Mouse (Mus musculus) midbrain, embryonic 12.5 days (tissue): ENCODE results near the gene Ctla4. TPM values are rescaled to one million over a fixed set of nuclear protein-coding genes. Genes with fewer than 3 reads are reported as not detected.

Source experiments
- ATAC-seq: fragments of 200-750 bp; cut with Nextera tagmentation; 2 replicates; pipeline ENCODE4 v1.8.0; 2017; ENCODE audit warnings: low read depth, moderate TSS enrichment, moderate library complexity; ENCODE audit not compliant: low FRiP score
- H3K27ac ChIP-seq: fragments of 300-500 bp; sonication (generic); replicated peaks from 2 replicates; pipeline ENCODE4 v1.5.1; 2016; ENCODE audit warnings: mild to moderate bottlenecking
- H3K27me3 ChIP-seq: fragments of 300-500 bp; sonication (generic); 2 replicates; pipeline ENCODE4 v1.6.1; 2016; ENCODE audit warnings: mild to moderate bottlenecking
- H3K36me3 ChIP-seq: fragments of 300-500 bp; sonication (generic); 2 replicates; pipeline ENCODE4 v1.6.1; 2016
- H3K4me1 ChIP-seq: fragments of 300-500 bp; sonication (generic); 2 replicates; pipeline ENCODE4 v1.6.1; 2016
- H3K4me2 ChIP-seq: fragments of 300-500 bp; sonication (generic); replicated peaks from 2 replicates; pipeline ENCODE4 v1.6.1; 2016; ENCODE audit warnings: mild to moderate bottlenecking, moderate library complexity
- H3K4me3 ChIP-seq: fragments of 300-500 bp; sonication (generic); 2 replicates; pipeline ENCODE4 v1.5.1; 2016; ENCODE audit warnings: mild to moderate bottlenecking
- H3K9ac ChIP-seq: fragments of 300-500 bp; sonication (generic); replicated peaks from 2 replicates; pipeline ENCODE4 v1.6.1; 2016; ENCODE audit warnings: mild to moderate bottlenecking, moderate library complexity
- H3K9me3 ChIP-seq: fragments of 300-500 bp; sonication (generic); 2 replicates; pipeline ENCODE4 v1.6.1; 2016; ENCODE audit warnings: mild to moderate bottlenecking
- WGBS: fragments of 180-500 bp; shearing (Covaris S2); methylation state at CpG from one replicate; pipeline ENCODE4 v1.1.7; 2016; 5-methylcytosine and 5-hydroxymethylcytosine counted together
- polyA plus RNA-seq: library from polyadenylated mRNA; unstranded; fragments of >200 nt; fragmentation: Nextera tagmentation; extraction: Ambion mirVana; gene quantifications from 2 replicates; pipeline ENCODE4 v1.2.1, GENCODE M21; 2016

Gene Ctla4
- polyA plus RNA-seq, 1 experiment from 2014 or later, result not detected

DNA sequence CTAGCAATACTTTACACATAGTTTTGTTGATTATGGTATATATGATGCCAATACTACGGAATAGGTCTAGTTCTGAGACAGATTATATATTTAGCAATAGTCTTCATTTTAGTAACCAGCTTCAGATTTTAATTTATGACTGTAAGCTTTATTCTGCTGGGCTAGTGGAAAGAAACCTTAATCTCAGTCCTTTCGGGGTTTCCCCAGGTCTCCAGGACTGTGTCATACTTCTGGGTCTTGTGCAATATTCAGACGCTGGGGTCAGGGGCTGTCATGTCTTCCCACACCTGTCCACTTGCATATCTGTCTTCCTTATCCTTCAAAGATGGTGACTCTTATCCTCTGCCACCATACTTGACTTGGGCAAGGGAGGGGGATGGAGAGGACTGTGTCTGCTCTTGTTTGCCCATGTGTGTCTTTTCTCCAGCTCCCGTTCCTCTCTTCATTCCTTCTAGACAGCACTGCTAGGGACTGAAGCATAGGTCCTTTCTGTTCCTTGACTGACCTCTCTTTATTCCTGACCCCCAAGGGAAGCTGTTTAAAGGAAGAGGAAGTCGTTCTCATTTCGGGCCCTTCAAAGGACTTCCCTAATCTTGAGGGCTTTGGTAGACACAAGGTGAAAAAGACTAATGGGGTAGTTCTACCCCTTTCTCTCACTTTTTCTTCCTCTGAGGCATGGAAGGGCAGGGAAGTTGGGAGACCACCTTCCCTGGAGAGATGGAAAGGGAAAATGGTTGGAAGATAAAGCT is 50.3 kb downstream of the Ctla4 start:
- Histone ChIP-seq H3K4me2 (no peak overlapping the region), H3K36me3 (no peaks in the 10 kb centered on the region), H3K27ac (no peak overlapping the region), H3K4me1 (0 out of 2 replicates have a peak, but pooled peaks cover 3% of the 10 kb centered on the region), H3K27me3 (no peaks in the 10 kb centered on the region), H3K9me3 (no peaks in the 10 kb centered on the region), H3K9ac (no peak overlapping the region), H3K4me3 (no peak overlapping the region)
- 83% methylated on average over 6 of the region's 6 CpGs for WGBS
- no peak for ATAC-seq

DNA sequence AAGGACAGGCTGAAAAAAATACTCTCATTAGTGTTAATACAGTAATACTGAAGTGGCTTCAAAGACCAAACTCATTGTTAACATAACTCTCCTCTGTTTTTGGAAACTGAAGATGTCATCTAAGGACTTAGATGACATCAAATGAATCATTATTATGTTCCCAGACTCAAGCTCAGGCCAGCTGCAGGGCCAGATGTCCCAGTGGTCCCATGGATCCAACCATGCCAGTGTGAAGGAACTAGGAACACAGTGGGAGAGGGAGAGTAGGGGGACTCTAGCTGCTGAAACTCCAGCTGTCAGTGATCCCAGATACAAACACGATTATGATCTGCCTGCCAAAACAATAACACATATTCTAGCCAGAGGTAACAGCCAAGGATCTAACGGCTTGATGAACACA is 51.5 kb downstream of the Ctla4 start:
- 85% methylated on average over 2 of the region's 2 CpGs for WGBS
- 0 out of 2 replicates have a peak, but pooled peaks cover 3% of the 10 kb centered on the region for H3K4me1 ChIP-seq
- H3K27me3 ChIP-seq, result no peaks in the 10 kb centered on the region
- H3K4me3 ChIP-seq, result no peak overlapping the region
- H3K27ac ChIP-seq, result no peak overlapping the region
- no peak for ATAC-seq
- no peaks in the 10 kb centered on the region for H3K9me3 ChIP-seq
- H3K9ac ChIP-seq, result no peak overlapping the region
- H3K36me3 ChIP-seq, result no peaks in the 10 kb centered on the region
- H3K4me2 ChIP-seq, result no peak overlapping the region

DNA sequence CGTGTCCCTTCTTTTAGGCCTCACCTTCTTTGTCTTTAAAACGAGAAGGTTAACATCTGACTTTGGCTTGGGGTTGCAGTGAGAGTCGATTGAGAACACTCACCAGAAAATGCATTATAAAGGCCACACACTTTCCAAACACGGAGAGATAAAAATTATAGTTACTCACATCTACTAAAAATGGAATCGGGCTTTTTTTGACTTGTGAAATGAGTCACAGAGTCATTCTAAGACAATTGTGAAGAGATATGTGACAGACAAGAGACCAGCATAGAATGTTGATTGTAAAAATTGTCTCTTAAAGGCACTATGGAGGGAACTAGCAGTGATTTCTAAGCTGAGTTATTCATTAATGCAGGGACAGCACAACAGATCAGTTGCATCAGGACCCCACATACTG is 52.2 kb downstream of the Ctla4 start:
- 83% methylated on average over 5 of the region's 5 CpGs for WGBS

DNA sequence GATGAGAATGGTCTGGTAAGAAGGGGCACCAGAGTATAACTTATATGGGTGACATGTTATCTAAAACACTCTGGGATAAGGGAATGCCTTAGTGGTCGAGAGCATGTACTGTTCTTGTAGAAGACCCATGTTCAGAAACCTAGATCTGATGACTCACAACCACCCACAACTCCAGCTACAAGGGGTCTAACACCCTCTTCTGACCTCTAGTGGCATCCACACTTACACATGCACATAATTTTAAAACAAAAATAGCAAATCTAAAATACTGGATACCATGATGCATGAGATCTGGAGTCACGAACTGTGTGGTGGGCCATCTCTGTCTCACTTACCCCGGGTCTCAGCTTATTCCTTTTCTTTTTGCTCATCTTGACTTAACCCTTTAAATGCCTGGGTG is 53.2 kb downstream of the Ctla4 start:
- ATAC-seq, result no peak
- no peaks in the 10 kb centered on the region for H3K9me3 ChIP-seq
- no peak overlapping the region for H3K27ac ChIP-seq
- no peaks in the 10 kb centered on the region for H3K36me3 ChIP-seq
- H3K27me3 ChIP-seq, result no peaks in the 10 kb centered on the region
- H3K4me2 ChIP-seq, result no peak overlapping the region
- H3K9ac ChIP-seq, result no peak overlapping the region
- H3K4me3 ChIP-seq, result no peak overlapping the region
- 0 out of 2 replicates have a peak, but pooled peaks cover 3% of the 10 kb centered on the region for H3K4me1 ChIP-seq
- WGBS, result 80% methylated on average over 3 of the region's 3 CpGs

More for the DNA sequence above, 52.2 kb downstream of the Ctla4 start:
- H3K4me1 ChIP-seq, result 0 out of 2 replicates have a peak, but pooled peaks cover 3% of the 10 kb centered on the region
- no peaks in the 10 kb centered on the region for H3K27me3 ChIP-seq
- H3K4me2 ChIP-seq, result no peak overlapping the region
- no peaks in the 10 kb centered on the region for H3K36me3 ChIP-seq
- no peak overlapping the region for H3K27ac ChIP-seq
- no peak overlapping the region for H3K9ac ChIP-seq
- no peak overlapping the region for H3K4me3 ChIP-seq
- no peak for ATAC-seq
- H3K9me3 ChIP-seq, result no peaks in the 10 kb centered on the region

DNA sequence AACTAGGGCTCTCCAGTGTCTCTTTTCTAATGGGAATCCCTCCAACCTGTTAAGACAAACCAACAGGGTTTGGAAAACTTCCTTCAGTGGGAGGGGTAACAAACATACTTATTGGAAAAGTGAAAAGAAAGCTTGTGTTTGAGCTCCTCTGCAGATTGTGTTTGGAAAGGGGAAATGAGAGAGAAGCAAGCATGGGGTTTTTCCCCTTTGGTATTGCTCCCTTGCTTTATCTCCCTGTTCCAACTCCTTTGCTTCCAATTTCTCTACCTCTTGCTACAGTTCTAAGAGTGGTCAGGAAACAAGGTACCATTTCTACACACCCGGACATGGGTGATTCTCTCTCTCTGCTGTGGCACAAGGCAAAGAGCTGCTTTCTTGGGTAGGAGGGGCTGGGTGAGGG is 53.8 kb downstream of the Ctla4 start:
- 0 out of 2 replicates have a peak, but pooled peaks cover 3% of the 10 kb centered on the region for H3K4me1 ChIP-seq
- H3K4me3 ChIP-seq, result no peak overlapping the region
- H3K4me2 ChIP-seq, result no peak overlapping the region
- WGBS, result 94% methylated on average over 1 of the region's 1 CpGs
- H3K9me3 ChIP-seq, result no peaks in the 10 kb centered on the region
- ATAC-seq, result no peak
- H3K36me3 ChIP-seq, result no peaks in the 10 kb centered on the region
- no peak overlapping the region for H3K9ac ChIP-seq
- no peaks in the 10 kb centered on the region for H3K27me3 ChIP-seq
- no peak overlapping the region for H3K27ac ChIP-seq

DNA sequence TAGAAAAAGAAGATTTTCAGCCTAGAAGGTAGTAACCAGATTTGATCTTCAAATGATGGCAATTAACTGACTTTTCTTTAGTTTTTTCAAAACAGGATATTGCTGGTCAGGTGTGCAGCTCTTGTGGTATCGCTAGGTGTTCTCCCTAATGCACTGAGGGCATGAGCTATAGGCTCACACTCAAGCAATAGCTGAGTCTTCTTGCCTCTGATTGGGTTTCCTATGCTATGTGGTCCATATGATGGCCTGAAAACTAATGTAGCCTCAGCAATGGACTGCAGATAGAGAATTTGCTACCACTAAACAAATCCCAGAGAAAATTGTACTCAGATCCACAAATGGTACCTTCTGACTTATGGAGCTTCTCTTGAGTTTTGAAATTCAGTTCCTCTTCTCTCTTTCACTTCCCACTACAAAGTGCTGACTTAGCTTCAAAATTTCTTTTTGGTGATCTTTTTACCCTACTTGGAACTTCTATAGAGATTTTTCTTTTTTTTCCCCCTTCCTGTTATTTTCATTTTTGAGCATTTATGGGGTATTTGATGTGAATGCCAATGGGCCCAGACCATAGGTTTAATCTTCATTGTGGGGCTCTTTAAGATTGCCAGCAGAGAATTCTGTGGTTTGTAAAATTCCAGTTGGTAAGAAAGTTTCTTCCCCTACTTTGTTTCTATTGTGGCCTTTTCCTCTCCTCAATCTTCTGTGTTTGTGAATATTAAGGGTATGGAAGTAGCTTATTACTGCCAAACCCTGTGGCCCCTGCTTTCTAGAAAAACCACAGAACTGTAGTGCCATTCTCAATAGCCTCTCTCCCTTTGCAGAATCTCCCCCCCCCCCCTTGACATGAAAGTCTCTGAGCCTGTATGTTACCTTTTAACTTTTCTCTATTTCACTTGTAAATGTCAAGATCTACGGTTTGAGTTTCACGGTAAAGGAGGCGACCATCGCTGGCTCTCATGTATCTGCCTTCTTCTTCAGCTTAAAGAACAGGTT is 54.6 kb downstream of the Ctla4 start:
- no peaks in the 10 kb centered on the region for H3K27me3 ChIP-seq
- no peak overlapping the region for H3K27ac ChIP-seq
- 95% methylated on average over 5 of the region's 5 CpGs for WGBS
- no peak for ATAC-seq
- H3K4me1 ChIP-seq, result no peaks in the 10 kb centered on the region
- H3K9me3 ChIP-seq, result no peaks in the 10 kb centered on the region
- no peak overlapping the region for H3K9ac ChIP-seq
- no peak overlapping the region for H3K4me3 ChIP-seq
- no peaks in the 10 kb centered on the region for H3K36me3 ChIP-seq
- H3K4me2 ChIP-seq, result no peak overlapping the region

DNA sequence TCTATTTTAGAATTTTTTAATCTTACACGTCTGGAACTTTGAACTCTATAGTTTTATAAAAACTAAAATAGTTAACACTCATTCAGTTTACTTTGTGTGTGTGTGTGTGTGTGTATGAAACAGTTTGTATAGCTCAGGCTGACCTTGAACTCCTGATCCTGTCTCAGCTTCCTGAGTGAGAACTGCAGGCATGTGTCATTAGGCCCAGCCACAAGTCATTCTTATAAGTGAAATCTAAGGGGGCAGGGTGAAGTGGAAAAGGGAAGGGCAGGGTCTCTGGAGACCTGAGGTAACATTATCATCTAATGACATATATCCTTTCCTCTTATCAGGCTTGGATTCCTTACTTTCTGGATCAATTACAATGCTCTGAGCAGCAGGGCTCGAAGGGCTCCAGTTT is 56.1 kb downstream of the Ctla4 start:
- no peak for ATAC-seq

DNA sequence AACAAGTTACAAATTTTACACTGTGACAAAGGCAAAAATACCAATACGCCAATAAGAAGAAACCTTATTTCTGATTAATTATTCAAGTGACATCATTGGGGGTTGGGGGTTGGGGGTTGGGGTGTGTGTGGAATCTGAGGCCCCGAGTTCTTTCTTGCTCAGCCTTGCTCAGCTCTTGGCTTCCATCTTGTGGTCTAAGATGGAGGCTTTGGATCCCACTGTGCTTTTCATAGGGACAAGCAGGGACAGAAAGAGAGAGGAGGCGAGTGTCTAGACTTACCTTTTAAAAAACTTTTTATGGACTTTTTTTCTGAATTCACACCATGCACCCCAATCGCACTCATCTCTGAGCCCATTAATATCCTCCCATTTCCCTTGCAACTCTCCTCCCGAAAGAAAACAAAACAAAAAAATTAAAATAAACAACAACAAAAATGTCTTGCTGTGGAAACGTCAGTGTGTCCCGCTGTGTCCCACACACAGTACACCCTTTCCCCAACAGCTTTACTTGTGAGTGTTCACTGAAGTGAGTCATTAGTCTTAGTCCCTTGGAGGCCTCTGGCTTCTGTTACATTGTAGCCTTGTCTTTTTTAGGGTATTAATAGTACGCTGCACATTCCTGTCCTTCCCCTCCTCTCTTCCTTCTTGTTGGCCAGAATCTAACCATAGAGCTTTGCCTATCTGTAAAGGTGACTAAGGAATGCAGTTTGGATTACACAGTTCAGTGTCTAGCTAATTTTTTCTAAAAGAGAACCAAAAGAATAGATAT is 59.0 kb downstream of the Ctla4 start:
- 86% methylated on average over 8 of the region's 8 CpGs for WGBS
- no peaks in the 10 kb centered on the region for H3K4me1 ChIP-seq
- H3K27me3 ChIP-seq, result no peaks in the 10 kb centered on the region
- H3K27ac ChIP-seq, result no peak overlapping the region
- no peaks in the 10 kb centered on the region for H3K36me3 ChIP-seq
- no peak overlapping the region for H3K9ac ChIP-seq
- H3K4me2 ChIP-seq, result no peak overlapping the region
- H3K9me3 ChIP-seq, result no peaks in the 10 kb centered on the region
- no peak for ATAC-seq
- H3K4me3 ChIP-seq, result no peak overlapping the region

More for the DNA sequence above, 56.1 kb downstream of the Ctla4 start:
- Histone ChIP-seq H3K4me3 (no peak overlapping the region), H3K4me2 (no peak overlapping the region), H3K4me1 (no peaks in the 10 kb centered on the region), H3K9ac (no peak overlapping the region), H3K36me3 (no peaks in the 10 kb centered on the region), H3K9me3 (no peaks in the 10 kb centered on the region), H3K27me3 (no peaks in the 10 kb centered on the region), H3K27ac (no peak overlapping the region)
- WGBS, result 79% methylated on average over 2 of the region's 2 CpGs

DNA sequence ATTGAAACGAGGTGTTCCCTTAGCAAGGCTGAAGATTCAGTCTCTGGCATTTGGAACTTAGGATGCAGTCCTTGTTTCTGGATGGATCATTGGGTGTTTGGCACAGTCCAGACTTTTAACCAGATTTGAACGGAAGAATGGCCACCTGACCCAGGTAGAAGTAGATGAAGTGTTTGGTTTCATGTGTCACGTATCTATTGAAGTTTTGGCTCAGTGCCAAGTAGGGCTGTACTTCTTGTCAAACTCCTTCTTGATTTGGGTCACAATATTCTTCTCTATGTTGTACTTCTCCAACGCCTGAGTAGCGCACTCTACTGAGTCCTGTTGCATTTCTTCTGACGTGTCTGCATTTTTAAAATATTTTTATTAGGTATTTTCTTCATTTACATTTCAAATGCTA is 61.3 kb downstream of the Ctla4 start:
- no peak overlapping the region for H3K9ac ChIP-seq
- no peak overlapping the region for H3K4me2 ChIP-seq
- ATAC-seq, result no peak
- H3K27me3 ChIP-seq, result no peaks in the 10 kb centered on the region
- 89% methylated on average over 6 of the region's 6 CpGs for WGBS
- H3K9me3 ChIP-seq, result no peaks in the 10 kb centered on the region
- no peak overlapping the region for H3K4me3 ChIP-seq
- H3K36me3 ChIP-seq, result no peaks in the 10 kb centered on the region
- H3K27ac ChIP-seq, result no peak overlapping the region
- H3K4me1 ChIP-seq, result no peaks in the 10 kb centered on the region

DNA sequence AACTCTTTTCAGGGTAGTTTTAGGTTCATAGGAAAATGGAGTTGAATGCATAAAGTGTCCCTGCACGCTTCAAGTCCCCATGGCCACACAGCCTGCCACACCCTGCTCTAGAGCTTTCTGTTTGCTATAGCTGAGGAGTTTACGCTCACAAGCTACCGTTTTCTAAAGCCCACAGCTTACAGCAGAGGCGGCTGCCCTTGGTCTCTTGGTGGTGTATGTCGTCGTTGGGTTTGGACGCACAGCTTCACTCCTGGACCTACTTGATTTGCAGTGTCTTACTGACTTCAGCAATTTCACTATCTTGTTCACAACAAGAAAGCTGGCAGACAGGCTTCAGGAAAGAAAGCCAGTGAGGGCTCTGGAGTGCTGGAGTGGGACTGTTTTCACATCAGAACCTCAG is 66.2 kb downstream of the Ctla4 start:
- Histone ChIP-seq H3K9ac (no peak overlapping the region), H3K27me3 (no peaks in the 10 kb centered on the region), H3K4me3 (no peak overlapping the region), H3K27ac (no peak overlapping the region), H3K4me1 (no peaks in the 10 kb centered on the region), H3K36me3 (no peaks in the 10 kb centered on the region), H3K4me2 (no peak overlapping the region), H3K9me3 (no peaks in the 10 kb centered on the region)
- ATAC-seq, result no peak
- 81% methylated on average over 7 of the region's 7 CpGs for WGBS

DNA sequence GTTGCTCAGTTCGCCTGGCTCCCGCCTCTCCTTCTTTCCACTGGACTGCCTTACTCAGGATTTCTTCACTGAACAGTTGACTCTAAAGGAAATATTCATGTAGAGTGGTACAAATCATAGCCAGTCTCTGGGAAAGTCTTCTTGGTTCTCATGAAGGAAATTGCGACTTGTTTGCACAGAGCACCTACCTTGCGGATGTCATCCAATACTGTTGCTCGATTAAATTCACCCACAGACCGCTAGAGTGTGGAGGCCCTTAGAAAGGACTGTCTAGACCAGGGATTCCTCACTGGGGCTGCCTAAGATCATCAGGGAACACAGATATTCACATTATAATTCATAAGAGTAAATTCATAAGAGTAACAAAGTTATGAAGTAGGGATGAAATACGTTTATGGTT is 66.9 kb downstream of the Ctla4 start:
- H3K36me3 ChIP-seq, result no peaks in the 10 kb centered on the region
- no peaks in the 10 kb centered on the region for H3K4me1 ChIP-seq
- H3K4me2 ChIP-seq, result no peak overlapping the region
- H3K9me3 ChIP-seq, result no peaks in the 10 kb centered on the region
- ATAC-seq, result no peak
- H3K4me3 ChIP-seq, result no peak overlapping the region
- no peak overlapping the region for H3K9ac ChIP-seq
- no peak overlapping the region for H3K27ac ChIP-seq
- no peaks in the 10 kb centered on the region for H3K27me3 ChIP-seq
- 94% methylated on average over 7 of the region's 7 CpGs for whole genome bisulfite sequencing
